Mouse (Mus musculus) midbrain, embryonic 10.5 days (tissue): ENCODE results near the gene Arid5b. TPM values are rescaled to one million over a fixed set of nuclear protein-coding genes. Genes with fewer than 3 reads are reported as not detected.

Source experiments
- DNase-seq: peaks from one replicate; pipeline ENCODE4 v3.0.0-alpha.2; 2017; ENCODE audit warnings: low spot score
- H3K27ac ChIP-seq: fragments of 300-500 bp; sonication (generic); replicated peaks from 2 replicates; pipeline ENCODE4 v1.5.1; 2016; ENCODE audit warnings: mild to moderate bottlenecking
- H3K27me3 ChIP-seq: fragments of 300-500 bp; sonication (generic); 2 replicates; pipeline ENCODE4 v1.6.1; 2016; ENCODE audit warnings: low read depth, mild to moderate bottlenecking; ENCODE audit not compliant: poor library complexity, severe bottlenecking
- H3K36me3 ChIP-seq: fragments of 300-500 bp; sonication (generic); 2 replicates; pipeline ENCODE4 v1.6.1; 2016; ENCODE audit warnings: mild to moderate bottlenecking, moderate library complexity
- H3K4me1 ChIP-seq: fragments of 300-500 bp; sonication (generic); 2 replicates; pipeline ENCODE4 v1.6.1; 2016
- H3K4me3 ChIP-seq: fragments of 300-500 bp; sonication (generic); 2 replicates; pipeline ENCODE4 v1.5.1; 2016; ENCODE audit warnings: mild to moderate bottlenecking, moderate library complexity
- H3K9me3 ChIP-seq: fragments of 300-500 bp; sonication (generic); replicated peaks from 2 replicates; pipeline ENCODE4 v1.6.1; 2016; ENCODE audit warnings: mild to moderate bottlenecking
- WGBS: fragments of 180-500 bp; shearing (Covaris S2); methylation state at CpG from one replicate; pipeline ENCODE4 v1.1.7; 2016; 5-methylcytosine and 5-hydroxymethylcytosine counted together
- polyA plus RNA-seq: library from polyadenylated mRNA; unstranded; fragments of >200 nt; fragmentation: Nextera tagmentation; extraction: Ambion mirVana; gene quantifications from 2 replicates; pipeline ENCODE4 v1.2.1, GENCODE M21; 2016

Arid5b gene
- polyA plus RNA-seq, 1 experiment from 2014 or later, result 7.8 TPM

DNA sequence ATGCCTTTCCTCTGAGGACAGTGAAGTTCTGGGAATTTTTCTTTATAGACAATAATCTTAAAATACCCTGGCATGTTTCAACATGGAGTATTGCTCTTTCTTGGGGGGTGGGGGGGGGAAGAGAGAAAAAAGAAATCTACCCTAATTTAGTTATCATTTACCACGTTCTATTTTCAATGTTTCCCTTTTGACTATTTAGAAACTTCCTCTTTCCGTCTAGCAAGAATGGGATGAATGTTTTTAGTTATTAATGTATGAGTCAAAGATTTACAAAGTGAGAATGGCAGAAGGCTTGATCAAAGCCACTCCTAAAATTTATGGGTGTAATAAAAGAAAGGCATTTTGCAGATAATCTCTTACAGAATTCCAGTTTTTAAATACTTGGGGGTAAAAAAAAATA is 137.7 kb downstream of the Arid5b start:
- WGBS, result 88% methylated on average over 2 of the region's 2 CpGs
- Histone ChIP-seq H3K9me3 (no peaks in the 10 kb centered on the region; the same call in 1 of the 2 replicates), H3K4me3 (no peak overlapping the region), H3K27ac (no peak overlapping the region), H3K27me3 (no peaks in the 10 kb centered on the region), H3K36me3 (peaks cover 6% of the 10 kb centered on the region; the same call in 1 of the 2 replicates), H3K4me1 (peaks cover 36% of the 10 kb centered on the region)
- DNase-seq, result no peak

DNA sequence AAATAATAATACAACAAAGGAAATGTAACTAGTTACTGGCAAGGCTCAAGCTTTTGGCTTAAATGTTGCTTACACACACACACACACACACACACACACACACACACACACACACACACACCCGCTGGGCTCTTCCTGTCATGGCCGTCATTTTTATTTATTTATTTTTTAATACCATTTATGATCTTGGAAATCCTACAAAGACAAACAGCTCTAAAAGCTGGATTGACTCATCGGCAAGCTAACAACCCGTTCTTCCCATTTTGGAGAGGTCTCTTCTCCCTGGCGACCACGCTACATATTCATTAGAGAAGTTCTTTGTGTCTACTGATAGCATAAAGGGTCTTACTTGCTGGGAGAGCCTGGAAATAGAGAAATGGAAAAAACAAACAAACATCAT is 138.2 kb downstream of the Arid5b start:
- DNase-seq, result no peak
- 88% methylated on average over 6 of the region's 6 CpGs for WGBS
- H3K27ac ChIP-seq, result no peak overlapping the region

DNA sequence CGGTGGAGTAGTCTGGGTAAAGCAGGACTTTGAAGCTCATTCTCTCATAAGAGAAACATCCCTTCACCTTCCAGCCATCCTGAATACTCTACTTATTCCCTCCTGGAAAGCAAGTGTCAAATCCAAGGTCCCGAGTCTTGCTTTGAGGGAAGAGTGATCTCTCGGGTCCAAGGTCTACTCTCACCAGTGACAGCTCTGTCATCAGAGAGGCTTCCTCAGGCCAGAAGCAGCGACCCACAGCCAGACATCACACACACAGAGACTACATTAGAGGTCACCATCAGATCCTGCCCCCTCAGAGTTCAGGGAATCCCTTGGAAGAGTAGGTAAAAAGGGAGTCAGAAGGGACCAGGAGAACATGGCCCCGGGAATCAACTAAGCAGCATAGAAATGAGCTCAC is 140.4 kb downstream of the Arid5b start:
- Histone ChIP-seq H3K9me3 (no peaks in the 10 kb centered on the region; the same call in 1 of the 2 replicates), H3K4me1 (peaks cover 50% of the 10 kb centered on the region), H3K27me3 (no peaks in the 10 kb centered on the region), H3K27ac (no peak overlapping the region), H3K36me3 (peaks cover 10% of the 10 kb centered on the region), H3K4me3 (no peak overlapping the region)
- DNase-seq, result no peak
- WGBS, result 93% methylated on average over 5 of the region's 5 CpGs

More for the DNA sequence above, 138.2 kb downstream of the Arid5b start:
- no peak overlapping the region for H3K4me3 ChIP-seq
- peaks cover 6% of the 10 kb centered on the region; the same call in 1 of the 2 replicates for H3K36me3 ChIP-seq
- H3K9me3 ChIP-seq, result no peaks in the 10 kb centered on the region; the same call in 1 of the 2 replicates
- H3K27me3 ChIP-seq, result no peaks in the 10 kb centered on the region
- peaks cover 41% of the 10 kb centered on the region for H3K4me1 ChIP-seq

DNA sequence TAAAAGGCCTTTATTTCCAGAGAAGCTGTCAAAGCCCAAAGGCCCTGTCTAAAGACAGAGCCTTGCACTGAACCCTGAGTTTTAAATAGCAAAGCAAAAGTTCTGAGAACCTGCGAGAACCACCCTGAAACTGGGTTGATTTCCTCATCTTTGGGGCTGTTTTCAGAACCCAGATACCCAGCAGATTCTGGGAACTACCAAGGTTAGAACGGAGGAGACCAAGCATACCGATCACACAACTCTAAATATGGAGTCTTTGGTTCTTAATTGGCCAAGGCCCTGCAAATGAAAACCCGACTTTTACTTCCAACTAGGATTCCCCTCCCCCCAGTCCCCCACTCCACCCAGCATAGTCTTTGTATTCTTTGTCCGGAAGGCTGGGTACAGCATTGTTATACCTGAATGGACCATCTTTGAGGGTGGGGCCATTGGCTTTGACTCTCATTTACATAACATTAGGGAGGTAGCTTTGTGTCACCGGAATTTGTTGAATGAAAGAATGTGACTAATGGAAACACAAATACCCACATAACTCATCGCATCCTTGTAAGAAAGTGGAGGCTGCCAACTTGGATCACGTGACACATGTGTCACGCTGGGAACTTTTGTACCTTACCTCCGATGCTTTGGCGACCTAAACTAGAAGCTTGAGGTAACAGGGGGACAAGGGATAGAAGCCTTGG is 141.2 kb downstream of the Arid5b start:
- Histone ChIP-seq H3K4me1 (peaks cover 43% of the 10 kb centered on the region), H3K4me3 (peak overlapping the region; percentile 49), H3K27ac (peak overlapping the region; percentile 83), H3K9me3 (no peaks in the 10 kb centered on the region; the same call in 1 of the 2 replicates), H3K36me3 (peaks cover 14% of the 10 kb centered on the region), H3K27me3 (no peaks in the 10 kb centered on the region)
- WGBS, result 44% methylated on average over 11 of the region's 11 CpGs
- peak; percentile 23 for DNase-seq

DNA sequence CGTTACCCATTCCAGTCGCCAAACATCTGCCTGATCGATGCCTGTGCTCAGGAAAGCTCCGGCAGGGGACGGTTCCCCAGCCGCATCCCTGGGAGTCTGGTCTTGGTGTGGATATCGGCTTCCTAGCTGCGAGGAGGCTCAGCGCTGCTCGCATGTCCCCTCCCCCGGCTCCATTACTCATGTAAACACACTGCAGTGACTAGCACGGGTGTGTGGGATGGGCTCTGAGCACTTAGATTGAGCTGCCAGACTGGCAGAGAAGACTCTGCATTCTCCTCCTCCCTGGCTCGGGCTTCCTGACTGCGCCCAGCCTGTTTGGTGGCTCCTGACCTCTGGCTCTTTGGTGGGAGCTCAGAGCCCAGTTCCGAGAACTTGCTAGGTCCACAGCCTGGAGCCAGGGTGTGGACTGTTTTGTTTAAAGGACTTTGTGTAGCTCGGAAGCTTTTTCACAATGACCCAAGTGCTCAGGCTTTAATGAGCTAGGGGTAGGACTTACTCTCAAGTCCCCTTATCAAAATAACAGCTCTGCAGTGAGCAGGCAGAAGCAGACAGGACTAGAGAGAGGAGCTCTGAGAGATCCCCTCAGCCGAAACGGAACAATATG is 142.0 kb downstream of the Arid5b start:
- 3% methylated on average over 18 of the region's 18 CpGs for WGBS

DNA sequence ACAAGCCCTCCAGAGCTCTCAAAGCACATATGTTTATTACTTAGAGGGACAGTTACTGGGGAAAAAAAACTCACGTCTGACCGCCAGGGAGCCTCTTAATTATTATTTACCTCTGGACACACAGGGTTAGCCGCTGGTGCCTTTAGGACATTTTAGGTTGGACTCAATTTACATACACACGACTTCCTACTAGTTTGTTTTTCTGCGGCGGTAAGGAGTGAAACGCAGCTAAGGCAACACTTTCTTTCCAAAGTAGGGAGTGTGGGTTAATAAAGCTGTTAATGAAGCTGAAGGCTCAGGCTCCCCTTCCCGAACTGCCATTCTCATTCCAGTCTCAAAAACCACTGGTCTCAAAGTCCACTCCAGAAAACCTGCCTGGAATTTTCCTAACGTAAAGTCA is 142.5 kb downstream of the Arid5b start:
- Histone ChIP-seq H3K27me3 (no peaks in the 10 kb centered on the region), H3K9me3 (no peaks in the 10 kb centered on the region; the same call in 1 of the 2 replicates), H3K4me3 (peak overlapping the region; percentile 49), H3K27ac (peak overlapping the region; percentile 83), H3K36me3 (peaks cover 14% of the 10 kb centered on the region), H3K4me1 (peaks cover 40% of the 10 kb centered on the region)
- DNase-seq, result no peak
- WGBS, result 4% methylated on average over 9 of the region's 9 CpGs

More for the DNA sequence above, 142.0 kb downstream of the Arid5b start:
- DNase-seq, result peak; percentile 72
- no peaks in the 10 kb centered on the region for H3K27me3 ChIP-seq
- H3K27ac ChIP-seq, result peak overlapping the region; percentile 83
- peak overlapping the region; percentile 49 for H3K4me3 ChIP-seq
- H3K4me1 ChIP-seq, result peaks cover 40% of the 10 kb centered on the region
- no peaks in the 10 kb centered on the region; the same call in 1 of the 2 replicates for H3K9me3 ChIP-seq
- H3K36me3 ChIP-seq, result peaks cover 14% of the 10 kb centered on the region

DNA sequence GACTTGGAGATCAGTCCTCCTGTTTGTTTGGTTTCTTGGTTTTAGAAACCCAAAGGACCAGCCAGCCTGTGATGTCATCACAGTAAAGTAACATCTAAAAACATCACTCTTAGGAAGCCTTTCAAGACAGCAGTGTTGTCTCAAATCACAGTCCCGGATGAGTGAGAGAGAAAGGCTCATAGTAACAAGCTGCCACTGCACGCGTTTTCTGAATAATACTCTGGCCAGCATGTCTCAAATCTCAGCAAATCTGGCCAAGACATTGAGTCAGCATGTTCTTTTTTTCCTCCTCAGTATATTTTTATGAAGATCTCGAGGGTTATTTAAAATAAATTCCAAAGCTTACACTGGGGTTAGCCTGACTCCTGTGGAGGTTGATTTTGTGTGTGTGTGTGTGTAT is 143.1 kb downstream of the Arid5b start:
- no peak overlapping the region for H3K27ac ChIP-seq

DNA sequence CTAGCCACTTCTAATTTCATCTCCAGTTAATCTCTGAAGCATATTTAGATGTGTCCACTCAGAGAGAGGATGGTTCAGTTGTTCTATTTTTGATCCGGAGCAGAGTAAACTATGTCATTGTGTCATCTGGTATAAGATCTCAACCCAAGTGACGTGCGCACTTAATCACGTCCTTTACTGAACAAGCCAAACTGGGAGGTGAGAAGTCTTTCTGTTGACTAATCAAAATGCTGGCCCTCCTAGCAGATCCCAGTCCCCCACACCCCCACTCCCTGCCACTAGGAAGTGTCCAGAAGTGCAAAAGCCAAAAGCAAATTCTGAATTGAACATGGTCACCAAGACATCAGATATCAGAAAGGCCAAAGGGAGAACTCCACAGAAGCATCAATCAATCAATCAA is 144.0 kb downstream of the Arid5b start:
- Histone ChIP-seq H3K27ac (no peak overlapping the region), H3K4me1 (peaks cover 42% of the 10 kb centered on the region), H3K27me3 (no peaks in the 10 kb centered on the region), H3K9me3 (no peaks in the 10 kb centered on the region; the same call in 1 of the 2 replicates), H3K36me3 (peaks cover 14% of the 10 kb centered on the region), H3K4me3 (no peak overlapping the region)
- 83% methylated on average over 4 of the region's 4 CpGs for WGBS
- DNase-seq, result no peak

More for the DNA sequence above, 143.1 kb downstream of the Arid5b start:
- no peaks in the 10 kb centered on the region; the same call in 1 of the 2 replicates for H3K9me3 ChIP-seq
- H3K4me3 ChIP-seq, result peak overlapping the region; percentile 49; the same call in 1 of the 2 replicates
- no peaks in the 10 kb centered on the region for H3K27me3 ChIP-seq
- DNase-seq, result no peak
- WGBS, result 37% methylated on average over 4 of the region's 4 CpGs
- peaks cover 14% of the 10 kb centered on the region for H3K36me3 ChIP-seq
- peaks cover 38% of the 10 kb centered on the region for H3K4me1 ChIP-seq

DNA sequence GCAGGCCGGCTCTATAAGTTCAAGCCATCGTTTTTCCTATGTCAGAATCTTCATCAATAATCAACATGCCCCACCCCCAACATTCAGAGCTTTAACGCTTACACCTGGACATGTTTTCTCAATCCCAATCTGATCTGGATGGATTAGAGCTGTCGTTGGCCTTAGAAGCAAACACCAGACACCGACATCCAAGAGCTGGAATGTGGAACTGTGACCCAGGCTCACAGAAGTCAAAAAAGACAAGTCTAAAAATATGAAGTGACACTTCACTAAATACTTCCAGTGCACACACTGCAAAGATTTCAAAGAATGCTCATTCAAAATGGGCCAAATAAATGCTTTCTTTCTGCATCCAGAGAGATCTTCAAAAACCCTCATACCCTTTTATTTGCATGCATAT is 144.5 kb downstream of the Arid5b start:
- no peak overlapping the region for H3K27ac ChIP-seq
- H3K36me3 ChIP-seq, result peaks cover 14% of the 10 kb centered on the region
- 74% methylated on average over 5 of the region's 5 CpGs for WGBS
- peaks cover 44% of the 10 kb centered on the region for H3K4me1 ChIP-seq
- no peaks in the 10 kb centered on the region; the same call in 1 of the 2 replicates for H3K9me3 ChIP-seq
- H3K27me3 ChIP-seq, result no peaks in the 10 kb centered on the region
- H3K4me3 ChIP-seq, result no peak overlapping the region
- no peak for DNase-seq

DNA sequence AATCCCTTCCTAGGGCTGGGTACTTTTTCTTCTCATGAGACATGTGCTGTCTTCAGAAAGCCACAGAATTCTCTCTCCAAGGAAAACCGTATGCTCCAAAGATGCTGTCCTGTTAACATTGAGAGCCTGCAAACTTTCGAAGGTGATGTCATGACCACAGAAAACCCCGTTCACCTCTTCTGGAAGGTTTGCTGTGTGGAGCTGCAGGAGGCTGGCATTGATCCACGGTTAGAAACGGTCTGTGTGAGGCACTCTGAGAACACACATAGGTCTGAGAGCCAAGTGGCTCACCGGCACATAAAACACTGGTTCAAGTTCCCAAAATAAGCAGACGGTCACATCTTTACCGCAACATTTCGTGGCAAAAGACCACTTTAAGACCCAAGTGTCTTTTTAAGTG is 145.9 kb downstream of the Arid5b start:
- no peaks in the 10 kb centered on the region for H3K9me3 ChIP-seq
- H3K27ac ChIP-seq, result no peak overlapping the region
- no peaks in the 10 kb centered on the region for H3K27me3 ChIP-seq
- peaks cover 46% of the 10 kb centered on the region for H3K4me1 ChIP-seq
- WGBS, result 93% methylated on average over 9 of the region's 9 CpGs
- H3K36me3 ChIP-seq, result peaks cover 8% of the 10 kb centered on the region
- no peak for DNase-seq
- H3K4me3 ChIP-seq, result no peak overlapping the region

DNA sequence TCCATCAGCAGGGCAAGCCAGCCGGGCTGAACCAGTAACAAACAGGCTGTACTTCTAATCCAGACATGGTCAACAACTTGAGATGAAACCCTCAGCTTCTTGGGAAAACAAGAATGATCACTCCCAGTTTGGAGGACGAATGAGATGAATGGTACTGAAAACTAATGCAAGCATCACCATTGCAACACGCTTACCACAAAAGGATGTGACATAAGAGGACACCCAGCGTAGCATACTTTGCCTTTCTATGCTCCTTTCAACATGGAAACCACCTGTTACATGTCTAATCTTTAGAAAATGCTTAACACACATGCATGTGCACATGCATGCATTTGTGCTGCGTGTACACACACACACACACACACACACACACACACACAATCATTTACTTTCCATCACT is 146.4 kb downstream of the Arid5b start:
- no peak for DNase-seq
- Histone ChIP-seq H3K27me3 (no peaks in the 10 kb centered on the region), H3K27ac (no peak overlapping the region), H3K4me3 (no peak overlapping the region), H3K9me3 (no peaks in the 10 kb centered on the region), H3K4me1 (peaks cover 41% of the 10 kb centered on the region), H3K36me3 (peaks cover 8% of the 10 kb centered on the region)
- WGBS, result 89% methylated on average over 5 of the region's 5 CpGs

DNA sequence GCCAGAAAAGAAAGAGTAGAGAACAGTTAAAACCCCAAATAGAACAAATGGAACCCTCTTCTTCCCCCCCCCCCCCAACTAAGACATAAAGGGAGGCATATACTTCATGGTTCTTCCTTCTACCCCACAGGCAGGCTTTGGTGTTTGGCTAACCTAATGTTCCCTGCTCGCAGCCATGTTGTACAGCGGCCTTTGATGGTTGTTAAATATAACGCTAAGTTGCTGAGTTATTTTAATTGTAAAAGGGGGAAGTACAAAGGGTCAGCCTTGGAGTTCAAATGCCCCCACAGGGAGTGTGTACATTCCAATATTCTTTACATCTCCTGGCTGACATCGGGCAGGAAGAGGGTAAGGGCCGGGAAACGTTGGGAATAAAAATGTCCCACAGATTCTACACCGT is 148.9 kb downstream of the Arid5b start:
- H3K27me3 ChIP-seq, result no peaks in the 10 kb centered on the region
- WGBS, result 73% methylated on average over 7 of the region's 7 CpGs
- peaks cover 8% of the 10 kb centered on the region for H3K36me3 ChIP-seq
- H3K4me1 ChIP-seq, result peaks cover 26% of the 10 kb centered on the region; the same call in 1 of the 2 replicates
- H3K9me3 ChIP-seq, result no peaks in the 10 kb centered on the region
- no peak overlapping the region for H3K27ac ChIP-seq
- no peak for DNase-seq
- no peak overlapping the region for H3K4me3 ChIP-seq

DNA sequence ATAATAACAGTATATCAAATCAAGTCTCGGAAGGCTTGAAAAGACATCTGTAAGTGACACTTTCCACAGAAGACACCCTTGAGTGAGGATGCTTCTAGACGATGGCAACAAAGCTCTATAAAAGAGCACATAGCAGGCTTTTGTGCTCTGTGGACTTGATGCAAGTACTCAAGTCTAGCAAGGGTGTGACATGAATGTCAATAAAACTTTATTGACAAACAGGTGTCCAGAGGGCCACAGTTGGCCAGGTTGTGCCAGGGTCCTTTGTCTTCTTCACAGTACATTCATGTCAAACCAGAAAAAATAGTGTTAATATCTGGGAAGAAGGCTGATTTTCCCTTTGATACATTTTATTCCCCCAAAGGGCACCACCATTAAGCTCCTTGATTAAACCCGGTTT is 149.5 kb downstream of the Arid5b start:
- H3K27ac ChIP-seq, result no peak overlapping the region
- peaks cover 24% of the 10 kb centered on the region; the same call in 1 of the 2 replicates for H3K4me1 ChIP-seq
- no peaks in the 10 kb centered on the region for H3K27me3 ChIP-seq
- DNase-seq, result no peak
- H3K4me3 ChIP-seq, result no peak overlapping the region
- H3K36me3 ChIP-seq, result peaks cover 8% of the 10 kb centered on the region
- 93% methylated on average over 3 of the region's 3 CpGs for WGBS
- no peaks in the 10 kb centered on the region for H3K9me3 ChIP-seq
